Mouse (Mus musculus) cerebellum, adult 11 months (tissue): ENCODE measurements around the gene Ambra1.
A peak's percentile ranks its signal among the peaks of the same experiment; 100 is the strongest.

Source experiments
- DNase-seq: peaks from one replicate; pipeline ENCODE4 v3.0.0; 2022

Ambra1 gene

DNA sequence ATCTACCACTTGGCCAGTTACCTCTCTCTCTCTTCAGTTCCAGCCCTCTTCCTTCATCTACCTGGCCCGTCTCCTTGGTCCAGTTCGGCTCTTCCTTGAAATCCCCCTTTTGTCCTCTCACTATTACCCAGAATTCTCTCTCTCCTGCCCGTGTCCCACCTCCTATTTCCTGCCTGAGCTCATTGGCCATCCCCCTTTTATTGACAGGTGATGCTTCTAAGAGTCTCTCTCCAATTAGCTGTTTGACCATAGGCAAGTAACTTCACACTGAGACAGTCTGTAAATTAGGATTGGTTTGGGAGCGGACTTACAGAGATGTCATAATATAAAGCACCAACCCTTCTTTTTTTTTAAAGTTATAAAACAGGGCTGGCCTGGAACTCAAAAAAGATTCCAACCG lies 14.8 kb downstream of the Ambra1 start:
- DNase-seq: no peak

DNA sequence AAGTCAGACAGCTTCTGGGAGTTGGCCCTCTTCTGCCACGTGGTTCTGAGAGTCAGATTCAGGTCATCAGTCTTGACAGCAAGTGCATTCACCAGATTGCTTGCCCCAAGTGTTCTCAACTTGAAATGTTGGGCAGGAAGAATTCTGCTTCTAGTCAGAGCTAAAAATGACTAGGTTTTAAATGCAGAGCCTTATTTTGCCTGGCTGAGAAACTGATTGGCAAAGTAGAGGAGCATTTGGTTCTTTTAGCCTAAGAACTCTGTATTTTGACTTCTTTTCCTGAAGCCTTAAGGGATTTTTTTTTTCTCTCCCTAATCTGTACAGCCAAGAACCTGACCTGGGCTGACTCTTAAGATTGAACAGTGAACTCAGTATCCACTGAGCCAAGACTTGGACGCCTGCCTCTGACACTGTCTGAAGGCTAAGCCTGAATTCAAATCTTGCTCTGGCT lies 19.9 kb downstream of the Ambra1 start:
- DNase-seq: no peak

DNA sequence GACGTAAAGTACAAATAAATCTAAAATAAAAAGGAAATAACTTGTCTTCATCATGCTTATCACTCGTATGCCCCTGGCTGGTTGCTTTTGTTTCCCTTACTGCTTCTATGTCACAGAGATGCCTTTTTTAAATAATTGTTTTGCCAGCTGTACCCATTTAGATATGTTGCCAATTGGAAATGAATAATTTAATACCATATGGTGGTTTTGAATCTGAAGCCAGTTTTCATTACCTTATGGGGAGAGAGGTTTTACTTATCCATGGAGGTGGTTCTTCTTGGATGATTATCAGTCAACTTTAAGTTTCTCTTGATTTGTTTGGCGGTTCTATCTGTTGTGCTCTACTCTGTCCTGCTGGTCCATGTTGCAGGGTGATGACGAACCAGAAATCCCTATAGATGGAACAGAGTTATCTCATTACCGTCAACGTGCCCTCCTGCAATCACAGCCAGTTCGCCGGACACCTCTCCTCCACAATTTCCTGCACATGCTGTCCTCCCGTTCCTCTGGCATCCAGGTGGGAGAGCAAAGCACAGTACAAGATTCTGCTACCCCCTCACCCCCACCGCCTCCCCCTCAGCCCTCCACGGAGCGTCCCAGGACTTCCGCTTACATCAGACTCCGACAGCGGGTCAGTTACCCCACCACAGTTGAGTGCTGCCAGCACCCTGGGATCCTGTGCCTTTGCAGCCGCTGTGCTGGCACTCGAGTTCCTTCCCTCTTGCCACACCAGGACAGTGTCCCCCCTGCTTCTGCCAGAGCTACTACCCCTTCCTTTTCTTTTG lies 42.2 kb downstream of the Ambra1 start:
- DNase-seq: peak; percentile 38

DNA sequence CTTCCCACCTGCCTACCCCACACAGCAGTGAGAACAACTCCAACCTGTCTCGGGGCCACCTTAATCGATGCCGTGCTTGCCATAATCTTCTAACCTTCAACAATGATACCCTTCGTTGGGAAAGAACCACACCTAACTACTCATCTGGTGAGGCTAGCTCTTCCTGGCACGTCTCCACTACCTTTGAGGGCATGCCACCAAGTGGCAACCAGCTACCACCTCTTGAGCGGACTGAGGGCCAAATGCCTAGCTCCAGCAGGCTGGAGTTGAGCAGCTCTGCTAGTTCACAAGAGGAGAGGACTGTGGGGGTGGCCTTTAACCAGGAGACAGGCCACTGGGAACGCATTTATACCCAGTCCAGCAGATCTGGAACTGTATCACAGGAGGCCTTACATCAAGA lies 43.4 kb downstream of the Ambra1 start:
- peak; percentile 35 for DNase-seq

DNA sequence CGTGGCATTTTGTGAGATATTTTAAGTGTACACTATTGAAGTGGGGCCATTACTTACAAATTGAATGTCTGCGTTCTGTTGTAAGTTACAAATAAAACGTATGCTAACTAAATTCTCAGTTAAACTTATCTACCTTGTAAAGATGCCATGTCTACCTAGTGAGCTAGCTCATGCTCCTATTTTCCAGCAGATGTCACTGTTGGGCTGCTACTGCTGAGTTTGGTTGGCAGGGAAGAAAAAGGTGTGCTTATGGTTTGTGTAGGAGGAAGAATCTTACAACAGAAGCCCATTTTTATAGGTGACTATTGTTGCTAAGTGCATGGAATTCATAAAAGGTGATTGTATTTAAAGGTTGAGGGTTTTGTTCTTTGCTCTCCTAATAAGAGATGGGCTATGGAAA lies 49.2 kb downstream of the Ambra1 start:
- no peak for DNase-seq

DNA sequence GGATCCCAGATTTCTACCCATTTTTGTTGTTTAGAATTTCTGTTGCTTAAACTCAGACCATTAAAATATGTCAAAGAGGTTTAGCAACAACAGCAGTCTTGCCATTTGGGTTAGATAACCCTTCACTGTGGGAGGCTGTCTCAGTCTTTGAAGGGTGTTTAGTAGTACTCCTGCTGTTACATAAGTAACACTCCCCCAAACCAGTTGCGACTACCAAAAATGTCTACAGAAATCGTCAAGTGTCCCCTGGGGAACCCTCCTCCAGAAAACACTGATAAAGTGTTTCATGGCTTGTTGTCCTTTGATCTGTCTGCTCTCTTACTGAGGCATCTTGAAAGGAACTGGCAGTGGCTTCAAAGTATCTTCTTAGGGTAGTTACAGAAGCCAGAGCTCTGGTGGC lies 61.7 kb downstream of the Ambra1 start:
- DNase-seq: no peak

DNA sequence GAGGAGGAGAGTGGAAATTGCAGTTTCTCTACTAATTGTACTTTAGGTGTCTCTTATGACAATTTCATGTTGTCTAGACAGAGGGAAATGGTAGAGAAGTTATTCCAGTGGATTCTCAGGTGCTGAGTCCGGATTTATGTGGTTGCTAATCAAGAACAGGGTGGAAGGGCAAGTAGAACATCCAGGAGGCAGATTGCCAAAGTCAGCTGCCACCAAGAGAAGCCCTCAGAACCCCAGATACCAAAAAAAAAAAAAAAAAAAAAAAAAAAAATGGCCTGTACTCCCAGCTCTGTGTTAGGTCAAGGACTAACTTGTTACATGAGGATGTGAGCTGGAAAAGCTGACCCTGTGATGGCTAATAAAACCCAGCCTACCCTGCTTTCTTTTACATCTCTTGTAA lies 62.4 kb downstream of the Ambra1 start:
- DNase-seq: no peak

DNA sequence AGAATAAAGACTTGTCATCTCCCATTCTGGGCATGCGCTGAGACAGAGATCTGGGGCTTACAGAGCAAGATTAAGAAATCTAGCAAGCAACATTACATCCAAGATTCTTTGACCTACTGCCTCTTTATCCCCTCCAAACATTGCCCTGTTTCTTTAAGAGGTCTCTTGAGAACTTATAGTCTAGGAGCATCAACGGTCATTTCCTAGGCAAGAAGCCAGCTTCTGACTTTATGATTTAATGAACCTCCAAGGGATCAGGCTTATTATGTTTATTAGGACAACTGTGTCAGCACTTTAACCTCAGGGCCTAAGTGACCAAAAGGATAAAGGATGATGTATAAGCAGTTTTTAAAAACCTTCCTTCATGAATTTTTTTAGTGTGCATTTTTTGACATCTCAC lies 64.5 kb downstream of the Ambra1 start:
- no peak for DNase-seq

DNA sequence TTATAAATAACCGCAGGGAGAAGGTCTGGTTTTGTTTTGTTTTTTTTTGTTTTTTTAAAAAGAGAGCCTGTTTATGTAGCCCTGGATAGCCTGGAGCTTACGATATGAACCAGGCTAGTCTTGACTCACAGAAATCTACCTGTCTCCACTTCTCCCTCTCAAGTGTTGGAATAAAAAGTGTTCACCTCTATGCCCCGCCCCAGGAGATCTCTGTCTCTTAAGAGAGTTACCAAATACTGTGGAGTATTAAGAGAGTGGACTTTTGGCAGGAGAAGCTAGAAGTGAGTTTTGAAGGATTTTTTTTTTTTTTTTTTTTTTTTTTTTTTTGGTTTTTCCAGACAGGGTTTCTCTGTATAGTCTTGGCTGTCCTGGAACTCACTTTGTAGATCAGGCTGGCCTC lies 65.2 kb downstream of the Ambra1 start:
- DNase-seq: no peak

DNA sequence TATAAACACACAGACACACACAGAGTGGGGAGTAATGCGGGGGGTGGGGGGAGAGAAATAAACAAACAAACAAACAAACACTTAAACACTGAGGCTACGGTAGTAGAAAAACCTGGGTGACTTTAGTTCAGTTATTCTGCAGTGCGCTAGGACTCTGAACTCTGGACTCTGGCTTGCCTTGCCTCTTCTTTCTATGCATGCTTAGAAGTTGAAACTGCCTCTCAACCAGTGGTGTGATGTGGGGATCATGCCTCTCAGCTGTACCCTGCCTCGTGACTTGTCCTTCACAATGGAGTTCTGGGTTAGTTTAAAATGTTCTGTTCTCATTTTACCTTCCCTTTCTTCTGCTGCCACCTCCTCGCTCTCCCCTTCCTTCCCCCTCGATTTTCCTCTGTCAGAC lies 81.5 kb downstream of the Ambra1 start:
- no peak for DNase-seq

DNA sequence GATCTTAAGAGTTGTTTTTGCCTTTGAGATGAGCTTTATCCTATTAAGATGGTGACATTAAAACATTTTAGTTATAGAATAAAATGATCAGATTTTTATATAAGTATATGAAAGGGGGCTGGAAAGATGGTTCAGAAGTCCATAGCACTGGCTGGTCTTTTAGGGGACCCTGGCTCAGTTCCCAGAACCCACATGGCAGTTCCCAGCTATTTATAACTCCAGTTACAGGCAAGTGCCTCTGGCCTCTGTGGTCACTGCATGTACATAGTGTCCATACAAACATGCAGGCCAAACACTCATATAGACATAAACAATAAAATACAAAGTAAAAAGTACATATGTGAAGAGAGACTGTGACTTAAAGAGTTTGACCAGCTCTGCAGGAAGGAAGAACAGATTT lies 86.8 kb downstream of the Ambra1 start:
- no peak for DNase-seq

DNA sequence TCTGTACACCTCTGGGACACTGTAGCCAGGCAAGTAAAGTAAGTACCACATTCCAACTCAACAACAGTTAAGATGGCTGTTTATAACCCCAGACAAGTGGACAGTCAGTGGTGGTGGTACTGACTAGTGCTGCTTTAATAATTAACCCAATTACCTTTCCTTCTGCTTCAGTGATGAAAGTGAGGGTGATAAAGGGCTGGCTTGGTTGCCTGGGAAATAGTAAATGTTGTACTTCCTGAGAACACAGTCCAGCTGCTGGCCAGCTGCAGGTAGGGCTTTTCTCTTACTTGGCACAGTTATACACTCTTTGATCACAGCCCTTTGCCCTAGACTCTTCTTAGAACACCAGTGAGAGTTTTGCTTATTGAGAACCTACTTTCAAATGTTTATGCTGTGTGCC lies 102.3 kb downstream of the Ambra1 start:
- DNase-seq: no peak

DNA sequence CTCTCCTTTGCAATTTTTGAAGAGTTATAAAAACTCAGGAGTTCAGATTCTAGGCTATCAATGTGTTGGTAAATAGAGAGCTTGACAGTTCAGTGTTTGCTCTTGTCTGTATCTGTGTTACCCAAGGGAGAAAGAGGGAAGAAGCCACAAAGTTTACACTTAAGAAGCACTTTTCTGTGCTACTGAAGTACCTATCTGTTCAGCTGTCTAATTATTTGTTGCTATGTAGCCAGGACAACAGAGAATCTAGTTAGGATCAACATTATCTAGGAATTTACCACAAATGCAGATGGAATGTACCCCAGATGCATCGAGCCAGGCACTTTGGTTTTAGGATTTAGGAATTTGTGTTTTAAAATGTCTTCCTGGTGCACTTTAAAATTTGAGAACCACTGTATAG lies 104.3 kb downstream of the Ambra1 start:
- no peak for DNase-seq

DNA sequence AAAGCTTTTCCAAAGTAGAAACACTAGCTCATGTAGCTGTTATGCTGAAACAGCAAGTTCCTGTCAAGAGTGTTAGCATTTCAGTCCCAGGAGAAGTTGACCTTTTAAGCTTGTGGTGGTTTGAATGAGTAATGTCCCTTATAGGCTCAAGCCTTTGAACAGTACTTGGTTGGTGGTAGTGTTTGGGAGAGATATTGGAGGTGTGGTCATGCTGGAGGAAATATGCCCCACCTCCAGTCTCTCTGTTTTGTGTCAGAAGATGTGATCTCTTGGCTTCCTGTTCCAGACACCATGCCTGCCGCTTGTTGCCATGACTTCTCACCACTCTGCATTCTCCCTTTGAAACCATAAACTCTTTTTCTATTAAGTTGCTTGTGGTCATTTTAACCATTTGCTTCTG lies 105.1 kb downstream of the Ambra1 start:
- no peak for DNase-seq

DNA sequence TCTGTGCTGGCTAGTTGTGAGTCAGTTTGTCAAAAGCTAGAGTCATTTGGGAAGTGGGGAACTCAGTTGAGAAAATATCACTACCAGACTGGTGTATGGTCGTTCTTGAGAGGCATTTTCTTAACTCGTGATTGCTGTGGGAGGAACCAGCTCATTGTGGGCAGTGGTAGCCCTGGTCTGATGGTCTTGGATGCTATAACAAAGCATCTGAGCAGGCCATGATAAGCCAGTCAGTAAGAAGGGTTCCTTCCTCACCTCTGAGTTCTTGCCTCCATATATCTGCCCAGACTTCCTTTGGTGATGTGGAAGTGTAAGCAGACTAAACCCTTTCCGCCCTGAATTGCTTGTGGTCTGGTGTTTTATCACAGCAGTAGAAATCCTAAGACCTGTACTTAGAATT lies 105.7 kb downstream of the Ambra1 start:
- no peak for DNase-seq

DNA sequence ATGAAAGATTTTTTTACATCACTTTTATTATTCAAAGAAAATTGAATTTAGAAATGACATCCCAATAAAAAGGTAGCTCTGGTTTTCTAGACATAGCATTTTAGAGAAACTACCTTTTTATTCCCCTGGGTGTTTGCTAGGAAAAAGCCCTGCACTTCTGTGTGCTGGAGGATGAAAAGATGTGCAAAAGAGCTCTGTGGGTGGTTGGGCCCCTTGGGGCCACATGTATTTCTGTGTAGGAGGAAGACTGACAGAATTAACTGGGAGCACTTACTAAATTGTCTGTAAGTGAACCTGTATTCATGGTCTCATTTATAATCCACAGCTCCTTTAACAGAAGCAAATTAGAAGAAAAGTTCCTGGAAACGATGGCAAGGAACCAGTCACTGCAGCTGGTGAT lies 114.2 kb downstream of the Ambra1 start:
- no peak for DNase-seq

DNA sequence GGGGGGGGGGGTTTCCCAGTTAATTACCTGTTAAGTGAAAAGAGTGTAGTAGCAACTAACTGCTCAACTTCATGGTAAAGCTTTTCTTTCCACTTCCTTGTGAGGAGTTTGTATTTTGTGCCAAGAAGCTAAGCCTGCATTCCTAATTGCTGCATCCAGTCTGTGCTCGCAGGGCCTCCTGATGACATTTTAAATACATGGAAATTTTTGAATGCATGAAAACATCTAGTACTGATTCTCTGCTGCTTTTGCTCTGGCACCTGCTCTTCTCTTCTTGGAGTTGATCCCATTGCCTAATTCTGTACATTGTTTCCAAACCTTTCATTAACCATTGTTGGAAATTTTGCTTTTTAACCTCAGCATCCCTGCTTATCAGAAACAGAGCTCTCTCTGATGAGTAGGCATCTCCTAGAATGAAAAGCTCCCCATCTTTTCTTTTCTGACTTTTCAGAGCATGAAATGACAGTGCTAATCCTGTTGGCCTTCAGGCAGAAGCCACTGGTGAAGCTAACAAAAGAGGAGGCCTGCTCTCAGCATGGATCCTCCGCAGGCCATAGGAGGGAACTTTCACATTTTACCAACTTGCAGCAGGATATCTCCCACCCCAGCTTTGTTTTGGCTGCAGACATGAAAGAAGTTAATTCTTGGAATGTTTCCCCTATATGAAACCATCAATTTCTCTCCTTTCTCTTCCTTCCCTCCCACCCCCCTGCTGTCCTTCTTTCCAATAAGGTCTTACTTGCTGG lies 122.7 kb downstream of the Ambra1 start:
- peak; percentile 18 for DNase-seq

DNA sequence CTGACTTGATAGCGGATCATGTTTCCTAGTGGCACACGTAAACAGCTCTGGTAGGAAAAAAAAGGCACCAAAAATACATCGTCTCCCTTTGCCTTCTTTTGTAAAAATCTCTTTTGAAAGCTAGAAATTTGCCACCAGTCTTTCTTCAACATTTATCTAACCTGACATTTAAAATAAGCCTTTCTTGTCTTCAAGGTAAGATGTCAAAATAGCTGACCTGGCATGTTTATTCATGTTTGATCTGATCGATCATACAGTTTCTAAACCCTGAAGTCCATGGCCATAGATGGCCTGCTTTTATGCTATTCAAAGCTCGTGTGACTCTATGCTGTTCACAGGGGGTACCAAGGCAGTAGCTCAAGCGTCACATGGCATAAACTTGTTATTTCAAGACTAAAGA lies 124.6 kb downstream of the Ambra1 start:
- DNase-seq: no peak

DNA sequence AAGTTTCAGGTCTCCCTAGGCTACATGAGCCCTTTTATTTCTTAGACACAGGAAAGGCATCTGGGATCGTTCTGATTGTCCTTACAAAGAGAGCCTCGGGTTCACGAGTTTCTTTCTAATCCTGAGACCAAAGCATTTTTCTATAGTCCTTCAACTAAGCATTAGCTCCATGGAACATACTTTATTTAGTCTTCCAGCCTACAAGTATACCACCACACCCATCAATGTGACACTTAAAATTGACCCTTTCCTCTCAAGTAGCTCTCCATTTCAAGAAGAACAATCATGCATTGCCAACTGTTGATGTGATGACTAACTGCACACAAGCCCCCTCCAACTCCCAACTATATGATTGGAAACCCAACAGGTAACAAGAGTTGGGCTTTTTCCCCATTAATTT lies 127.0 kb downstream of the Ambra1 start:
- DNase-seq: no peak

DNA sequence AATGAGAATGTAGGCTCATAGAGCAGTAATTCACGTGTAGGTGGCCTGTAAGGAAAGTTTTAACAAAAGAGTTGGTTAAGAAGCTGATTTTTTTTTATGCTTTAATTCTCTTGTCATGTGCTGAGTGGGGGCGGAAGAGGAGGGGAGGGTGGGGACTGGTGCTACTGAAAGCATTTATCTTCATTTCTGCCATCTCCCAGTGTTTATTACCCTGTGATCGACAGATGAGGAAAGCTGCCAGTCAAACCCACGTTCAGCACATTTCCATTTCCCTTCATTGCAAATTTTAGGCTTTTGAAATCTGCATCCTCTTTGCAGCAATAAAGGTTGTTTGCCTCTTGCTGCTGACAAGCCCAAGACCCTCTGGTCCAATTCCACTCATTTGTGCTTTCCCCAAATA lies 129.5 kb downstream of the Ambra1 start:
- no peak for DNase-seq

DNA sequence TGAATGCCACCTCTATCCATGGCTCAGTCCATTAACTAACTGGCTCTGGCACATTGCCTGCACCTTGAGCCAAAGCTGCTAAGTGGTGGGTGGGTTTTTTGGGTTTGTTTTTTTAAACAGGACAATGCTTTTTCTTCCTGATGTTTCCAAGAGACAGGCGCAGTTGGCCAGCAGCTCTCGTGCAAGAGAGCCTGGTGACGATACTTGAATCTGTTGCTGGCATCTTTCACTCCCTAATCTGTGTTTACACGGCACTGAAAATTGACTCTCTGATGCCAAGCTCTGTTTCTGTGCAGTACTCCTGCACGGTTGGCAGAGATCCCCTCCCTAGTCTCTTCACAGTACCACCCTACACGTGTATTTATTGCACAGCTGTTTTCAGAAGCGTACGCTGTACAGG lies 140.8 kb downstream of the Ambra1 start:
- peak; percentile 12 for DNase-seq

DNA sequence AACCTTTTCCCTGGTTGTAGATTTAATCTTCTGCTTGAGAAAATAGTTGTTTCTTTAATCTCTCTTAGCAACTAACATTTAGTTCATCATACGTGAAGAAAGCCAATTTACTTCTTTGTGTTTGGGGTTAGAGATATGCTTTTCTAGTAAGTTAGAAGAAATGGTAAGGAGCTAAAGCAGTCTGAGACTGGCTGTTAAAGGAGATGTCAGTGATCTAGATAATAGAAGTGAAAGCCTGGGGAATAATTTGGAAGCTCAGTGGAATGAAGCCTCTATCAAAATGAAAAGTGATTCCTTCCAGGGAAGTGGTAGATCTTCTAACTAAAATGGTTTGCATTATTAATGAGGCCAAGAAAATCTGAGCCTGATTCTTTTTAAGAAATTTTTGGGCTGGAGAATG lies 141.3 kb downstream of the Ambra1 start:
- no peak for DNase-seq

DNA sequence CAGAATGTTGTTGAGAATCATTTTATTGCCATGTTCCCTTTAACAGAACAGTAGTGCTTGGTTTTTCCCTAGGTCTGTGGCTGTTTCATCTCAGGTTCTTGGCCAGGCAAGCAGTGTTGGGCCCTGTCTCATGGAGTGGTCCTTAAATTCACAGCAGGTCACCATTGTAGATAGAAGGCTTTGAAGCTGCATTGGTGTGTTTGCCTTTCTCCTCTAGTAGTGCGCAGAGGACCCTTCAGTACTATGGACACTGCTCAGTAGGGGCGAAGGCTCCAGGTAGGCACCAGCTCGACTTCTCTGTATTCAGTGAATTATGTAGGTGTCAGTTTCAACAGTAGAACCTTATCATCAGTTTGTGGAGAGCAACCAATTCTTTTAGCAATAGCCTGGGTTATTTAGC lies 142.7 kb downstream of the Ambra1 start:
- no peak for DNase-seq

DNA sequence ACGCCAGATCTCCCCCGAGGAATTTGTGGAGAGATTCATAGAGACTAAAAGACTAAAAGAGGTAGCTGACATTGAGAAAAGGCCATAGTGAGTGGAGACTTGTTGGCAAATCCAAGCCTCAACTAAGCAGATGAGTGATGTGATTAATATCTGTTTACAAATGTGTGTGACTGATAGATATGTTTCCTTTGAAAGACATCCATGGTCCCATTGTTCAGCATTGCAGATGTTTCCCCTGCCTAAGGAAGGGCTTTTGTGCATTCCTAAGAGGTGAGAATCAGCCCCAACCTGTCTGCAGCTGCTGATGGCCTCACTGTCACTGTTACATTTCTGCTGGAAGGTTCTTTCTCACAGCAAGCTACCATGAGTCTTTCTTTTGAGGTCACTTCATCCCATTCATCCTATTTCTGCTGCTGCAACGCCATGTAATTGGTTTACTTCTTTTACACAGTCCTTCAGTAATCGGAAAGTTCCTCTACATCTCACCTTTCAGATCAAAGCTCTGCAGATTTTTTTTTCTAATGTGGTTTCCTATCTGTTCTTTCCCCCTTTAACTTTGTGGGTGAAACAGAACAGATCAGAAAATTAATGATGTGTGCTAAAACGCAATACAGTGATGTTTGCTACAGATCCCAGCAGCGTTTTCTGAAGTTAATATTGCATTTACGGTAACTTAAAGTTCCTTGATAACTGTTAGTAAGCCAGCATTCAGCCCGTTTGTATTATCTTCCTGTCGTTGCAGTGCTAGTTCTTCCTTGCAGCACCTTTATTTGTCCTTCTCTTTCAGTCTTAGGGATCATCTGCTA lies 146.3 kb downstream of the Ambra1 start:
- no peak for DNase-seq
